Mouse (Mus musculus) megakaryocyte, adult 5-6 weeks (primary cell): ENCODE measurements around the gene Pglyrp4. TPM values are rescaled to one million over a fixed set of nuclear protein-coding genes. Genes with fewer than 3 reads are reported as not detected.
"Not testable (repeated sequence)": the region's sequence is repeated elsewhere in the genome, so short reads cannot be mapped to it uniquely, and the experiment has no call there.

Source experiments
- ATAC-seq: 2 replicates; pipeline ENCODE4 v1.8.0; 2016; ENCODE audit warnings: mild to moderate bottlenecking, inconsistent platforms; ENCODE audit not compliant: poor library complexity, severe bottlenecking
- total RNA-seq, 2 experiments: library from RNA; stranded (forward) in 1 of 2; stranded (reverse) in 1 of 2; fragments of 153-499, 151-499 nt in 1 of 2; fragments of 221-1000, 200-1000 nt in 1 of 2; gene quantifications; 2 replicates each; pipeline versions ENCODE4 v1.2.3 to v1.2.4; 2015 to 2017

Gene Pglyrp4
- 0.07 TPM in 1 of 2 replicates, not detected in the other for total RNA-seq (2015)
- total RNA-seq (2017), result 0.28 and 0.44 TPM in 2 replicates

GRCm38 (mm10) chr3:90726606-90727005 lies at the start of gene Pglyrp4:
Gene Pglyrp4 (plus strand): TSS chr3:90726906.
- no peak for ATAC-seq

DNA sequence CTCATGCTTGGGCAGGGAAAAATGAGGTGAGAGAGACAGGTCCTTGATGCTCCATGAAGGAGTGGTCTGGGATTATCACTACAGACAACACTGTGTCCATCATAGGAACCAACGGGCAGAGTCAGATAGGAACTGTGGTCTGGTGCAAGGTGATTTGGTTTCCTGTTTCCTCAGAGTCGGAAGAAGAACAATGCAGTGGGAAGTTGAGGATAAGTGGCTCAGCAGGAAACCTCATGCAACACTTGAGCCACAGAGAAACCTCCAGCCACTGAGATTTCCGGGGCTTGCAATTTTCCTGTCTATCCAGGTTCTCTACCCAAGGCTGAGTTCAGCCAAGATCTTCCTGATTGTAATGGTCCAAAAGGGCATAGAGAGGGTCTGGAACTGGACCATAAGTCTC lies 48.0 kb upstream of the Pglyrp4 start:
- ATAC-seq, result peak; percentile 75

DNA sequence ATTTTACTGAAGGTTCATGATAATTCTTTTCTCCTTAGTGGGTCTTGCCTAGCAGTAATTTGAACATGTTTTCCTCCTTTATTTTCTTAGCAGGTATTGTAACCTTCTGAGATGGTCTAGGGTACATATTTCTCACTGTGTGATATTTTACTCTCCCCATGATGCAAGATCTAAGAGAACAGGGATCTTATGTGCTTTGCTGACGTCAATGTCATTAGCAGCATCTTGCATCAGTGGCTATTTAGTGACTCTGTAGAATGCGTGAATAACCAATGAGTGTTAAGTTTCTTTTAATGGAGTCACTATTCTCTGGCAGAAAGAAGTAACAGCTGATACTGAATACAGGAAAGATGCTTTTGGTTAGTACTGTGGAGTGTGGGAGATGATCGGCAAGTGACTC lies 42.8 kb upstream of the Pglyrp4 start:
- ATAC-seq, result peak; percentile 19; the same call in 1 of the 2 replicates

DNA sequence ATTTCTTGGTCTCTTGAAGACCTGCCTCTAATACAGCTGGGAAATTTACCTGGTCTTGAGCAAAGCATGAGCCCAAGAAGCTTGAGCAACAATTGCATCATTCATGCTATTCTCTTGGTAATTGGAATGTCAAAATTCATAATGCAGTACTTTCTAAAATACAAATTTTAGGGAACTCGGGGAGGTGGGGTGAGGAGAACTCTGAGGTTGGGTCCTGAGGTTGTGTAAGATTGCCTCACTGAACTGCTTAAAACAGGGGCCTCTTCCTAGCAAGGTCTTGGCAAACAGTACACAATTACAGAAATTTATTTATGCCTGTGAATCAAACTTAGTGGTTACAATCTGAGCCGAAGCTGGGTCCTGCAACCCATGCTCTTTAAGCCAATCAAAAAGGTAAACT lies 39.9 kb upstream of the Pglyrp4 start:
- peak; percentile 53 for ATAC-seq

GRCm38 (mm10) chr3:90693496-90693895 lies 33.2 kb upstream of the Pglyrp4 start:
- ATAC-seq, result peak; percentile 23

DNA sequence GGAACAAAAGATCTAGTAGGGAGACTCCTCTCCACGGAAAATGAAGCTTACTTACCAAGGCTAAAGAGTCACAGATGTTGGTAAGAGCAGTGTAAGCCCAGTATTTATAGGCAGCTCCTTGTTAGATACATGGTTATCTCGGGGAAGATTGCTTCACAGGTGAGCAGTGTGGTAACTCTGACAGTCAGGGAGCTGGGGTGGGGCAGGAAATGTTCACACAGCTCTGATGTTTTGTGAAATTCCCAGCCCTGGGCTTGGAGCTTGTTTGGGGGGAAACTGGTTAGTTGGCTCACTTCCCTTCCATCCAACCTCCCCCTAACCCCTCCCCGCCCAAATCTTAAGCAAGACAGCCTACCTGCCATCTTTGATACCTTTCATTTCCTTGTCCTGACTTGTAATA lies 31.1 kb upstream of the Pglyrp4 start, which contains the start of gene S100a9:
Gene S100a9, minus strand, starts transcription at position 109 of the 400 bp plus-strand sequence.
- ATAC-seq, result peak; percentile 71

GRCm38 (mm10) chr3:90702244-90702643 lies 24.5 kb upstream of the Pglyrp4 start:
- ATAC-seq, result 0 out of 2 replicates have a peak, but pooled peaks have one; percentile 52

- ATAC-seq, result peak; percentile 68; the same call in 1 of the 2 replicates
Observed at GRCm38 (mm10) chr3:90708523-90709202, 18.0 kb upstream of the Pglyrp4 start.

DNA sequence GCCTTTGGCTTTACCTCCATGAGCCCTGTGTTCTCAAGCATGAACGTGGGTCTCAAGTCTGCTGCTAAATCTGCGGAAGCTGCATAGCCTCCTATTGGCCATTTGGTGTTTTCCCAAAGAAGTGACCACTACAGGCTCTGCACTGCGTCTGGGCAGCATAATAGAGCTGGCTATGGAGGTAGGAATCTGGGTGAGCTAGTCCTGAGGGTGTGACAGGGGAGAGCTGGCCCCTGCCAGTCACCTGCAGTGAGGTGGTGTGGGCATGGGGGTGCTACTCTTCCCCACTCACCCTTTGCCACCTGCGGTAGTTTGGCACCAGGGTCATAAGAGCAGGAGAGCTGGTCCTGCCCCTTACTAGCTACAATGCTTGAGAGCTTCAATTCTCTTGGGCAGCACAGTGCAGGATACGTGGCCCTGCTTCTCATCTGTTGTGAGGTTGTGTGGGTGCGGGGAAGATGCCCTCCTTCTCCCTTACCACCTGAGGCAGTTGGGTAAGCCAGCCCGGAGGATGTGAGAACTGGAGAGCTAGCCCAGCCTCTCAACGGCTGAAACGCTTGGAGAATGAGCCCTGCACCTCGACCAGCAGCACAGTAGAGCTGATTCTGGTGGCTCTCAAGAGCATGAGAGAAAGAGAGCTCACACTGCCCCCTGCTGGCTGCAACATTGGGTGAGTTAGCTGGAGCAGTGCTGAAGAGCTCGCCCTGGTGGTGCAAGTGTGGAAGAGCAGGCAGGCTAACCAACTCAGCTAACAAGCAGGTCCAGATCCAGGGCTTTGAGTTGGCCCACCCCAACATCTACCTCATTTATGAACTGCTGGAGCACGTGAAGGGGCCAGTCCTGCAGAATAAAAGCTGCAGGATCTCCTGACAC lies 16.9 kb upstream of the Pglyrp4 start:
- peak; percentile 99 for ATAC-seq

DNA sequence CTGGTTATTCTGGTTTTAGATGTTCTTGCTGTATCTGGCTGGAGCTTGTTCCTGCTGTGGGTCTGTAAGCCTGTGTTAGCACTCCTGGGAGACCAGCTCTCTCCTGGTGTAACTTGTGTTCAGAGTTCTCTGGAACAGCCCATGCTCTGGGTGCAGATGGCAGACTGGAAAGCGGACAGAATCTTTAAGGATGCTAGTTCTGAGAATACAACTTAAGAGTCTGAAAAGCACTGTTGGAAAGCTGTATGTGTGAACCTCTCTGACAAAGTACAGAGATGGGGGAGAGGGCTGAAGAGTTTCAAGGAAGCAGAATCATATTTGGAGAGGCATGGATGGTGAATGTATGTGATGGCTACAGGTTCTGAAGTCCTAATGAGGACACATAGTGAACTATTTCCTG lies 23.0 kb downstream of the Pglyrp4 start:
- no peak for ATAC-seq

GRCm38 (mm10) chr3:90777776-90778175 lies 51.1 kb downstream of the Pglyrp4 start, which contains the start of gene Gm5849:
Gene Gm5849 (minus strand): TSS chr3:90777876.
- ATAC-seq, result not testable (repeated sequence)

Other genes starting within 250 kb of the Pglyrp4 start
- gene Snapin, start 235.9 kb upstream of the Pglyrp4 start, total RNA-seq (2015), result 41.6 and 47.3 TPM in 2 replicates
- 40.9 and 49.5 TPM in 2 replicates for gene Snapin, start 235.9 kb upstream of the Pglyrp4 start, total RNA-seq (2017)
- 97.7 and 99.3 TPM in 2 replicates for gene Chtop, start 217.4 kb upstream of the Pglyrp4 start, total RNA-seq (2015)
- 85.7 and 88.3 TPM in 2 replicates for gene Chtop, start 217.4 kb upstream of the Pglyrp4 start, total RNA-seq (2017)
- gene S100a1, start 212.5 kb upstream of the Pglyrp4 start, total RNA-seq (2015), result 70.5 and 89.5 TPM in 2 replicates
- 50.9 and 80.4 TPM in 2 replicates for gene S100a1, start 212.5 kb upstream of the Pglyrp4 start, total RNA-seq (2017)
- 121 and 128 TPM in 2 replicates for gene S100a13, start 212.5 kb upstream of the Pglyrp4 start, total RNA-seq (2015)
- 141 and 179 TPM in 2 replicates for gene S100a13, start 212.5 kb upstream of the Pglyrp4 start, total RNA-seq (2017)
- gene S100a14, start 200.1 kb upstream of the Pglyrp4 start, total RNA-seq (2015), result not detected in 2 replicates
- gene S100a14, start 200.1 kb upstream of the Pglyrp4 start, total RNA-seq (2017), result 0.16 TPM in 1 of 2 replicates, not detected in the other
- not detected in 2 replicates for gene S100a16, start 189.7 kb upstream of the Pglyrp4 start, total RNA-seq (2015)
- not detected in 2 replicates for gene S100a16, start 189.7 kb upstream of the Pglyrp4 start, total RNA-seq (2017)
- gene S100a3, start 166.3 kb upstream of the Pglyrp4 start, total RNA-seq (2015), result 0.66 TPM in 1 of 2 replicates, not detected in the other
- gene S100a3, start 166.3 kb upstream of the Pglyrp4 start, total RNA-seq (2017), result not detected in 2 replicates
- gene S100a2, start 136.7 kb upstream of the Pglyrp4 start, total RNA-seq (2015), result not detected in 2 replicates
- not detected in 2 replicates for gene S100a2, start 136.7 kb upstream of the Pglyrp4 start, total RNA-seq (2017)
- not detected in 2 replicates for gene Gm42674, start 125.0 kb upstream of the Pglyrp4 start, total RNA-seq (2015)
- gene Gm42674, start 125.0 kb upstream of the Pglyrp4 start, total RNA-seq (2017), result 2.9 and 5.7 TPM in 2 replicates
- gene S100a4, start 123.1 kb upstream of the Pglyrp4 start, total RNA-seq (2015), result 2,878 and 2,936 TPM in 2 replicates
- gene S100a4, start 123.1 kb upstream of the Pglyrp4 start, total RNA-seq (2017), result 3,102 and 3,469 TPM in 2 replicates
- not detected in 2 replicates for gene S100a5, start 118.4 kb upstream of the Pglyrp4 start, total RNA-seq (2015)
- gene S100a5, start 118.4 kb upstream of the Pglyrp4 start, total RNA-seq (2017), result 3.4 TPM in 1 of 2 replicates, not detected in the other
- gene S100a6, start 114.0 kb upstream of the Pglyrp4 start, total RNA-seq (2015), result 2,141 and 2,313 TPM in 2 replicates
- 1,043 and 1,047 TPM in 2 replicates for gene S100a6, start 114.0 kb upstream of the Pglyrp4 start, total RNA-seq (2017)
- gene S100a7a, start 72.9 kb upstream of the Pglyrp4 start, total RNA-seq (2015), result 0.11 and 0.31 TPM in 2 replicates
- 0.29 TPM in 1 of 2 replicates, not detected in the other for gene S100a7a, start 72.9 kb upstream of the Pglyrp4 start, total RNA-seq (2017)
- 16,705 and 21,369 TPM in 2 replicates for gene S100a8, start 57.9 kb upstream of the Pglyrp4 start, total RNA-seq (2015)
- gene S100a8, start 57.9 kb upstream of the Pglyrp4 start, total RNA-seq (2017), result 18,572 and 19,307 TPM in 2 replicates
- 25,767 and 33,746 TPM in 2 replicates for gene S100a9, start 31.2 kb upstream of the Pglyrp4 start, total RNA-seq (2015)
- gene S100a9, start 31.2 kb upstream of the Pglyrp4 start, total RNA-seq (2017), result 12,484 and 18,004 TPM in 2 replicates
- gene Gm5849, start 51.0 kb downstream of the Pglyrp4 start, total RNA-seq (2015), result not detected in 2 replicates
- gene Gm5849, start 51.0 kb downstream of the Pglyrp4 start, total RNA-seq (2017), result not detected in 2 replicates